Comparison of ENCODE assay signal across 10 mouse cellular contexts in genomic region chr4:34688021-34688420, GRCm38 (mm10). TPM values are rescaled to one million over a fixed set of nuclear protein-coding genes. Genes with fewer than 3 reads are reported as not detected.
DNase-seq lines count a peak whose midpoint lies in the region; ATAC-seq lines count a peak whose summit lies in the region.
"Had no signal": no experiment of that assay in that cellular context is flagged by ENCODE, and none has a peak within 500 bp of the region (broad histone marks: within the 10 kb centered on the region; RNA-seq: fewer than 3 reads in every experiment).

No protein-coding gene starts in this region.

- no peak for DNase-seq in heart, postnatal 10 days
- DNase-seq in embryonic facial prominence, embryonic 10.5 days (ENCODE audit: low spot score) = no peak
- no peak for DNase-seq in left cerebral cortex, adult 9 months (ENCODE audit: low spot score in 2 of 2)
- no peak for DNase-seq in adrenal gland, postnatal 4 days (ENCODE audit: low spot score in 2 of 2)
- DNase-seq in kidney, postnatal 10 days = no peak
- DNase-seq: kidney, adult 11 months; spleen, adult 18-20 months had no signal

- no peaks in the 10 kb centered on the region for H3K36me3 ChIP-seq in heart, embryonic 16.5 days (ENCODE audit: control insufficient read depth, insufficient read depth)
- peaks cover 3% of the 10 kb centered on the region for H3K36me3 ChIP-seq in embryonic facial prominence, embryonic 10.5 days (replicated peaks)
- H3K36me3 ChIP-seq in hindbrain, embryonic 12.5 days = no peaks in the 10 kb centered on the region
- no peaks in the 10 kb centered on the region; the same call in 1 of the 2 replicates for H3K36me3 ChIP-seq in midbrain, embryonic 12.5 days

- no peaks in the 10 kb centered on the region; the same call in 1 of the 2 replicates for H3K4me1 ChIP-seq in heart, embryonic 16.5 days (ENCODE audit: control insufficient read depth, insufficient read depth, low read length)
- H3K4me1 ChIP-seq in embryonic facial prominence, embryonic 10.5 days = peaks cover 9% of the 10 kb centered on the region
- H3K4me1 ChIP-seq in hindbrain, embryonic 12.5 days = peaks cover 6% of the 10 kb centered on the region
- peaks cover 6% of the 10 kb centered on the region for H3K4me1 ChIP-seq in midbrain, embryonic 12.5 days

- intact Hi-C loops in heart, postnatal 10 days (cut with DNase I) = loop anchor here (5.0 to 10.0 kb wide), 2 partner anchors 197 to 234 kb away; partner anchors contain the start of gene Zfp292

- no peak overlapping the region for H3K27ac ChIP-seq in heart, embryonic 16.5 days (ENCODE audit: low read length)
- peak overlapping the region; percentile 24; the same call in 1 of the 2 replicates for H3K27ac ChIP-seq in embryonic facial prominence, embryonic 10.5 days (replicated peaks)
- no peak overlapping the region for H3K27ac ChIP-seq in hindbrain, embryonic 12.5 days
- H3K27ac ChIP-seq in midbrain, embryonic 12.5 days (replicated peaks) = 0 out of 2 replicates have a peak overlapping the region, but pooled peaks have one; percentile 8

- H3K9ac ChIP-seq in heart, embryonic 16.5 days (ENCODE audit: low read length) = no peak overlapping the region
- H3K9ac ChIP-seq in hindbrain, embryonic 12.5 days = no peak overlapping the region
- H3K9ac ChIP-seq in midbrain, embryonic 12.5 days (replicated peaks) = no peak overlapping the region

- no peak overlapping the region for H3K4me3 ChIP-seq in heart, embryonic 16.5 days (ENCODE audit: low read length)
- no peak overlapping the region for H3K4me3 ChIP-seq in embryonic facial prominence, embryonic 10.5 days
- H3K4me3 ChIP-seq in hindbrain, embryonic 12.5 days = no peak overlapping the region
- no peak overlapping the region for H3K4me3 ChIP-seq in midbrain, embryonic 12.5 days

- no peaks in the 10 kb centered on the region for H3K9me3 ChIP-seq in heart, embryonic 16.5 days (replicated peaks; ENCODE audit: control insufficient read depth, low read length)
- no peaks in the 10 kb centered on the region for H3K9me3 ChIP-seq in embryonic facial prominence, embryonic 10.5 days
- no peaks in the 10 kb centered on the region for H3K9me3 ChIP-seq in hindbrain, embryonic 12.5 days (replicated peaks)
- H3K9me3 ChIP-seq in midbrain, embryonic 12.5 days = no peaks in the 10 kb centered on the region

- peak overlapping the region; percentile 63; the same call in 1 of the 2 replicates for H3K4me2 ChIP-seq in heart, embryonic 16.5 days (ENCODE audit: low read depth, low read length)
- peak overlapping the region; percentile 54; the same call in 1 of the 2 replicates for H3K4me2 ChIP-seq in hindbrain, embryonic 12.5 days (replicated peaks)
- peak overlapping the region; percentile 49; the same call in 1 of the 2 replicates for H3K4me2 ChIP-seq in midbrain, embryonic 12.5 days (replicated peaks)

- no peak for ATAC-seq in heart, embryonic 16.5 days (replicated peaks; ENCODE audit: extremely low read depth, insufficient read depth, low FRiP score)
- no peak for ATAC-seq in hindbrain, embryonic 12.5 days (ENCODE audit: low FRiP score)
- no peak for ATAC-seq in midbrain, embryonic 12.5 days (ENCODE audit: low FRiP score, low read depth)

- no peaks in the 10 kb centered on the region for H3K27me3 ChIP-seq in heart, embryonic 16.5 days (ENCODE audit: control insufficient read depth, insufficient read depth, low read length)
- no peaks in the 10 kb centered on the region for H3K27me3 ChIP-seq in embryonic facial prominence, embryonic 10.5 days (replicated peaks; ENCODE audit: low read depth, poor library complexity, severe bottlenecking)
- no peaks in the 10 kb centered on the region for H3K27me3 ChIP-seq in hindbrain, embryonic 12.5 days
- no peaks in the 10 kb centered on the region for H3K27me3 ChIP-seq in midbrain, embryonic 12.5 days

- 68% methylated on average over 3 of the region's 3 CpGs for WGBS in heart, embryonic 16.5 days
- WGBS in embryonic facial prominence, embryonic 10.5 days = 85% methylated on average over 3 of the region's 3 CpGs
- 92% methylated on average over 3 of the region's 3 CpGs for WGBS in hindbrain, embryonic 12.5 days
- 74% methylated on average over 3 of the region's 3 CpGs for WGBS in midbrain, embryonic 12.5 days

RNA-seq across cellular contexts. Expression of gene Slc35a1, which starts 0.8 kb away (rescaled TPM):
- 42.9 and 43.4 TPM in 2 replicates for polyA plus RNA-seq in heart, embryonic 16.5 days (2015; fragmentation: Nextera tagmentation; extraction: Ambion mirVana)
- total RNA-seq in heart, postnatal 10 days (2021) = 10 to 100 TPM; 19.6 to 24.5 TPM
- 52.0 and 56.3 TPM in 2 replicates for polyA plus RNA-seq in embryonic facial prominence, embryonic 10.5 days (2016; fragmentation: Nextera tagmentation; extraction: Ambion mirVana)
- 53.9 and 54.1 TPM in 2 replicates for polyA plus RNA-seq in hindbrain, embryonic 12.5 days (2016; fragmentation: Nextera tagmentation; extraction: Ambion mirVana)
- 51.6 and 52.7 TPM in 2 replicates for polyA plus RNA-seq in midbrain, embryonic 12.5 days (2016; fragmentation: Nextera tagmentation; extraction: Ambion mirVana)
- 10 to 100 TPM; 46.8 to 47.4 TPM for total RNA-seq in adrenal gland, postnatal 4 days (2021)

RNA-seq across cellular contexts. Expression of gene Cfap206, which starts 42.0 kb away (rescaled TPM):
- polyA plus RNA-seq in heart, embryonic 16.5 days (2015; fragmentation: Nextera tagmentation; extraction: Ambion mirVana) = 1.3 and 1.5 TPM in 2 replicates
- under 1 TPM; 0.10 to 0.29 TPM for total RNA-seq in heart, postnatal 10 days (2021)
- 0.42 and 0.67 TPM in 2 replicates for polyA plus RNA-seq in embryonic facial prominence, embryonic 10.5 days (2016; fragmentation: Nextera tagmentation; extraction: Ambion mirVana)
- polyA plus RNA-seq in hindbrain, embryonic 12.5 days (2016; fragmentation: Nextera tagmentation; extraction: Ambion mirVana) = 5.2 and 5.3 TPM in 2 replicates
- polyA plus RNA-seq in midbrain, embryonic 12.5 days (2016; fragmentation: Nextera tagmentation; extraction: Ambion mirVana) = 1.1 and 1.2 TPM in 2 replicates
- under 1 TPM; 0.51 to 0.81 TPM for total RNA-seq in adrenal gland, postnatal 4 days (2021)

Comparison
In these comparisons a context has a peak if more than half of its experiments do, and no peak if none do; other contexts are left out.
1. H3K27ac ChIP-seq: peak in embryonic facial prominence, embryonic 10.5 days (single experiment) and midbrain, embryonic 12.5 days (single experiment); none in heart, embryonic 16.5 days (single experiment) and hindbrain, embryonic 12.5 days (single experiment).
2. Peak in every context shown above with its lines, with median percentiles within 50 percentile points of each other: H3K4me2 ChIP-seq.